Mouse (Mus musculus): ENCODE results near the gene Nim1k. TPM values are rescaled to one million over a fixed set of nuclear protein-coding genes. Genes with fewer than 3 reads are reported as not detected.

The Nim1k gene
- polyA plus RNA-seq, 1 experiment from 2014 or later, result 1.3 TPM

DNA sequence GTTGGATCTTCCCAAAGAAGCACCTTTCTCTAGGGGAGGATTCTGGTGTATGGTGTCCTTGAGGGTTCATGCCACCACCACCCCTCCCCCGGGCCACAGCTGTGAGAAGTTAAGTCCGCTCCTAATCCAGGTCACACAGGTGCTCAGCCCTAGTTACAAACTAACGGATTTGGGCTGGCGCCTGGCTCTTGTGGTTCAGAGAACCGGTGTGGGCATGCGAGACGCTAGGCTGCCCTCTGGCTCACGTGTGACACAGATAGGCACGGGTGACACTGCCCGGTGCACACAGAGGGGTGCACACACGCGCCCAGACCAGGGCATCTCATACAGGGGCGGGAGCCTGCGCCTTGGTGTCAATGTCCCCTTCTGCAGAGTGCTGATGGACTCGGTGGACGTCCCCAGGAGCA lies 538 bp downstream of the Nim1k start:
- under 1% methylated on average over 16 of the region's 16 CpGs for WGBS
- Histone ChIP-seq H3K36me3 (peaks cover 6% of the 10 kb centered on the region; the same call in 1 of the 2 replicates), H3K4me1 (peaks cover 7% of the 10 kb centered on the region), H3K27me3 (no peaks in the 10 kb centered on the region), H3K4me2 (replicated peaks) (peak overlapping the region; percentile 97), H3K27ac (no peak overlapping the region), H3K9me3 (no peaks in the 10 kb centered on the region), H3K4me3 (peak overlapping the region; percentile 56), H3K9ac (peak overlapping the region; percentile 63)
- peak; percentile 49; the same call in 1 of the 2 replicates for ATAC-seq (ENCODE audit: insufficient number of reproducible peaks, insufficient read depth, low FRiP score, low TSS enrichment)

- H3K4me2 ChIP-seq (replicated peaks), result peak overlapping the region; percentile 97
- H3K36me3 ChIP-seq, result peaks cover 3% of the 10 kb centered on the region; the same call in 1 of the 2 replicates
- 0 out of 2 replicates have a peak overlapping the region, but pooled peaks have one; percentile 56 for H3K4me3 ChIP-seq
- no peaks in the 10 kb centered on the region for H3K27me3 ChIP-seq
- no peak for ATAC-seq (ENCODE audit: insufficient number of reproducible peaks, insufficient read depth, low FRiP score, low TSS enrichment)
- WGBS, result 34% methylated on average over 3 of the region's 3 CpGs
- no peak overlapping the region for H3K9ac ChIP-seq
- no peaks in the 10 kb centered on the region for H3K9me3 ChIP-seq
- H3K4me1 ChIP-seq, result peaks cover 7% of the 10 kb centered on the region
- no peak overlapping the region for H3K27ac ChIP-seq
These were observed 1.1 kb downstream of the Nim1k start for GRCm38 (mm10) chr13:119754635-119755020.

DNA sequence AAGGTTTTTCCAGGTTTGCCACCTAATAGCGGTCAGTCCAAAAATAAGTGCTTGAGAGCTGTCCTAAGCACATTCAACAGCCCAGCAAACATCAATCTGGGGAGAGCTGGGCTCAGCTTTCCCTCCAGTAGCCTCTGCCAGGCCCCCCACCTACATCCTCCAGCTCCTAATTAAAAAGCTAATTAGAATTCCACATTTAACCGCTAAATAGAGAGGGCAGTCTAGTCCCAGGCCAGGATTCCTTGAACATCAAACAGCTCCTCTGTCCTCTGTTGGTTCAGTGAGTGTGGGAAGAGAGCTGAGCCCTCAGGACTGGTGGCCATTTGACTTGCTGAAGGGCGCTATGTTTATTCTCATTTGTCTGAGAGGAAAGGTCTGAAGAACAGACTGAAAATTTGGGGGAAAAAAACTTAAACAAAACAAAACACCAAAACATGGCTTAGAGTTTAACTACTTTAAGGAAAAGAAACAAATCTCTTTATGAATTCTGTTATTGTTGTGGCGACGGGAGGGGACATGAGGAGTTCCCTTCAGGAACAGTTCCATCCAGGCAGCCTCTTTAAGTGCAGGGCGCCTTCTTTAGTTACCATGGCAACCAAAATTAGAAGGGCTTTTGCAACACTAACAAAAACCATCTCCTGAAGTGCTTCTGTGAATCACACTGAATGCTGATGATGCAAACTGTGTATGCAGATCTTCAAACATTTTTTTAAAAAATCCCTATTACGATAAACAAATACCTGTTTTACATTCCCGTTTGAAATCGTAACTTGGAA lies 1.6 kb downstream of the Nim1k start:
- Histone ChIP-seq H3K27ac (no peak overlapping the region), H3K36me3 (no peaks in the 10 kb centered on the region), H3K4me1 (peaks cover 7% of the 10 kb centered on the region), H3K4me3 (no peak overlapping the region), H3K9ac (no peak overlapping the region), H3K27me3 (no peaks in the 10 kb centered on the region), H3K9me3 (no peaks in the 10 kb centered on the region), H3K4me2 (replicated peaks) (no peak overlapping the region)
- 48% methylated on average over 9 of the region's 9 CpGs for WGBS
- ATAC-seq (ENCODE audit: insufficient number of reproducible peaks, insufficient read depth, low FRiP score, low TSS enrichment), result no peak

DNA sequence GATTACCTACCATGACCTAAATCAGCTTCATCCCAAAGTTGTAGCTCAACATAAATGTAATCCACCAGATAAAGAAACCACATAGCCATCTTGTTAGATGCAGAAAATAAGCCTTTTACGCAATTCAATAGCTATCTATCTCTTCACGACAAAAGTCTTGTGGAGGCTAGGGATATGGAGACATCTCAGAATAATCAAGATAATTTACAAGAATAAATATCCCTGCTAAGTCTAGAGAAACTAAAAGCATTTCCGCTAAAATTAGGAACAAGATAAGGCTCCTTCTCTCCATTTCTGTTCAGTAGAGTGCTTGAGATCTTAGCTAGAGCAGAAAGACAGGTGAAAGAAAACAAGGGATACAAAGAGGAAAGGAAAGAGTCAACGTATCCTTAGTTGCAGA lies 8.8 kb downstream of the Nim1k start:
- WGBS, result 87% methylated on average over 4 of the region's 4 CpGs
- H3K27me3 ChIP-seq, result no peaks in the 10 kb centered on the region
- no peaks in the 10 kb centered on the region for H3K9me3 ChIP-seq
- no peak for ATAC-seq (ENCODE audit: insufficient number of reproducible peaks, insufficient read depth, low FRiP score, low TSS enrichment)
- no peak overlapping the region for H3K9ac ChIP-seq
- no peaks in the 10 kb centered on the region for H3K36me3 ChIP-seq
- no peak overlapping the region for H3K4me3 ChIP-seq
- peaks cover 2% of the 10 kb centered on the region; the same call in 1 of the 2 replicates for H3K4me1 ChIP-seq
- H3K27ac ChIP-seq, result no peak overlapping the region
- H3K4me2 ChIP-seq (replicated peaks), result no peak overlapping the region

DNA sequence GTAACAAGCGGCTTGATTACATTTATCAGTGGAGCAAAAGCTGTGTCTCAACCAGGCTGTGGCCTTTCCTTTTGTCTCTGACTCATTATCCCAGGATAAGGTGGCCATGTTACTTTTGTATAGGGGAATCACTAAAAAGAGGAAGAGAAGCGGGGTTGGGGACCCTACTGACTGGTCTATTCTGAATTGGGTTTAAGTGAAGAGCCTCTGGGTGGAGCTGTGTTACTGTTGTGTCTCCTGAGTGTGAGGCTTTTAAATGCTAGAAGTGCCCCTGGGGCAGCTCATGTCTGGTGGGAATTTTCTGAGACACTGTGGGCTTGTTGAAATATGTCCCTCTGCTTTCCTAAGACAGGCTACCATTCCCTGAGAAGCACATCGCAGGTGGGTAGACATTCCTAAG lies 12.2 kb downstream of the Nim1k start:
- H3K4me3 ChIP-seq, result no peak overlapping the region
- no peak overlapping the region for H3K9ac ChIP-seq
- ATAC-seq (ENCODE audit: insufficient number of reproducible peaks, insufficient read depth, low FRiP score, low TSS enrichment), result no peak
- peaks cover 9% of the 10 kb centered on the region; the same call in 1 of the 2 replicates for H3K4me1 ChIP-seq
- H3K36me3 ChIP-seq, result no peaks in the 10 kb centered on the region
- no peak overlapping the region for H3K27ac ChIP-seq
- no peaks in the 10 kb centered on the region for H3K9me3 ChIP-seq
- WGBS, result 68% methylated on average over 3 of the region's 3 CpGs
- H3K27me3 ChIP-seq, result no peaks in the 10 kb centered on the region
- H3K4me2 ChIP-seq (replicated peaks), result no peak overlapping the region

- Histone ChIP-seq H3K27ac (no peak overlapping the region), H3K9ac (no peak overlapping the region), H3K4me1 (peaks cover 9% of the 10 kb centered on the region; the same call in 1 of the 2 replicates), H3K4me3 (no peak overlapping the region), H3K27me3 (no peaks in the 10 kb centered on the region), H3K9me3 (no peaks in the 10 kb centered on the region), H3K36me3 (no peaks in the 10 kb centered on the region), H3K4me2 (replicated peaks) (no peak overlapping the region)
- no peak for ATAC-seq (ENCODE audit: insufficient number of reproducible peaks, insufficient read depth, low FRiP score, low TSS enrichment)
- 84% methylated on average over 6 of the region's 6 CpGs for WGBS
These were observed 12.8 kb downstream of the Nim1k start for GRCm38 (mm10) chr13:119742711-119743415.

DNA sequence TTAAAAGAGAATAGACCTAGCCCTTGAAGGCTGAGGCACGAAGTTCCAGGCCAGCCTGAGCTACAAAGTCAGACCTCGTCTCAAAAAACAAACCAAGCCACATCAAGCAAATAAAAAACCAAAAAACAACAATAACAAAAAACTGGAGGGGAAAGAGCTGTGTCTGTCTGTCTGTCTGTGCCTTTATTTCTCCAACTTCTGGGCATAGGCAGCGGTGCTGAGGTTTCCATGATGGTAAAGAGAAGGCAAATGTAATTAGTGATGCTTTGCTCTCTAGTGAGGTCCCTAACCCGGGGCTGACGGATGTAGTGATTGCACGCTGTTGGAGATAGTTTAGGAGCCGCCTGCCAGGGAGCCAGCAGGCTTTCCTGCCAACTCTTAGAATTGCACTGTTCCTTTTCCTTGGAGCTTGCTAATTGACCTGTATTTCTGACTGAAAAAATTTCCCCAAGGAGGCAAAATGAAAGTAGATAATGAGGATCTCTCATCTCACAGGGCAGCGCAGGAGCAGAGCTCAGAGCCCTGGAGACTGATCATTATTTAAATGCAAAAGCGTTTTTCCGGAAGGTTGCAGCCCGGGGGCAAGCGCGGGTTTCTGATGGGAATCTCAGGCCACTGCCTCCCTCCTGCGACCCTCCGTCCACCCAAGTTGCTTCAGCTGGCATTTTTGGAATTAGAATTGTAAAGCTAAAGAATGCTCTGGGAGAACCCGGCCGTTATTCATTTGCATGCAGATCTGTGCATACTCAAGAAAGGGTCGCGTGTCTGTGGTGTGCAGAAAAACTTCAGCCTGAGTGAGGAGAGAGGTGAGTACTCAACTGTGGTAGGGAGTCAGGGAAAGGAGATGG lies 14.1 kb downstream of the Nim1k start:
- ATAC-seq (ENCODE audit: insufficient number of reproducible peaks, insufficient read depth, low FRiP score, low TSS enrichment), result no peak
- H3K27me3 ChIP-seq, result no peaks in the 10 kb centered on the region
- peak overlapping the region; percentile 24; the same call in 1 of the 2 replicates for H3K9ac ChIP-seq
- no peak overlapping the region for H3K27ac ChIP-seq
- H3K4me2 ChIP-seq (replicated peaks), result peak overlapping the region; percentile 46
- 2% methylated on average over 19 of the region's 19 CpGs for WGBS
- no peaks in the 10 kb centered on the region for H3K36me3 ChIP-seq
- peaks cover 9% of the 10 kb centered on the region; the same call in 1 of the 2 replicates for H3K4me1 ChIP-seq
- peak overlapping the region; percentile 24 for H3K4me3 ChIP-seq
- no peaks in the 10 kb centered on the region for H3K9me3 ChIP-seq

DNA sequence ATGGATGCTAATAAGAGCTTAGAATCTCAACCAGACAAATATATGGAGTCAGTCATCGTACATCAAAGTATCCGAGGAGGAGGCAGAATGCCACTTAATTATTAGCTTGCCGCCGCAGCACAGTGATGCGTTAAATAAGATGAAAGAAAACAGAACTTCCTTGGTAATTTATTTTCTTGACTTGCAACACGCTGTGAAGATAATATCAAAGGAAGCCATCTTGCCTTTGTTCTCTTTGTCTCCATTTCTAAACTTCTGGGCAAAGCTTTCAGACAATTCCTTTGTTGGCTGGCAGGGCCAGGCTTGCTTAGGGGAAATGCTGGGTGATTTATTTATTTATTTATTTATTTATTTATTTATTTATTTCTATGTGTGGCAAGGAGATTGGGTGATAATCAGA lies 24.2 kb downstream of the Nim1k start:
- H3K27ac ChIP-seq, result no peak overlapping the region
- H3K27me3 ChIP-seq, result no peaks in the 10 kb centered on the region
- WGBS, result 73% methylated on average over 6 of the region's 6 CpGs
- no peaks in the 10 kb centered on the region for H3K4me1 ChIP-seq
- H3K4me3 ChIP-seq, result no peak overlapping the region
- no peak overlapping the region for H3K9ac ChIP-seq
- ATAC-seq (ENCODE audit: insufficient number of reproducible peaks, insufficient read depth, low FRiP score, low TSS enrichment), result no peak
- H3K36me3 ChIP-seq, result no peaks in the 10 kb centered on the region
- H3K9me3 ChIP-seq, result no peaks in the 10 kb centered on the region
- no peak overlapping the region for H3K4me2 ChIP-seq (replicated peaks)

DNA sequence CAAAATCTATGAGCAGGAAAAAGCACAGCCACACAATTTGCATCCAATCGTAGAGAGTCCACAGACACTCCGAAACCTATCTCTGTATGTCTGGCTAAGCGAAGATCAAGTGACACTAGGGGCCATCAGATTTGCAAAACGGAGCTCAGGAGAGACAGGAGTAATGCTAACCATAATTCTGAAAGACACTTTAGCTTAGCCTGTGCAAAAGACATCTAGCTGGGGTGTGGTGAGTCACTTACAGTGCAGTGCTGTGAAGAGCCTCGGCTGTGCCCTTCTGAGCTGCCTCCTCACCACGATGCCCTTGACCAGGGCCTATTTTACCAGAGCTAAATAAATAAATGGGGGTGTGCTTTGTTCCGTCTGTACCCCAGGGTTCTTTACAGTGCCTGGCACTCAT lies 26.3 kb downstream of the Nim1k start:
- ATAC-seq (ENCODE audit: insufficient number of reproducible peaks, insufficient read depth, low FRiP score, low TSS enrichment), result no peak
- no peaks in the 10 kb centered on the region for H3K36me3 ChIP-seq
- H3K4me3 ChIP-seq, result no peak overlapping the region
- H3K27me3 ChIP-seq, result no peaks in the 10 kb centered on the region
- no peaks in the 10 kb centered on the region for H3K4me1 ChIP-seq
- 83% methylated on average over 7 of the region's 7 CpGs for WGBS
- no peaks in the 10 kb centered on the region for H3K9me3 ChIP-seq
- no peak overlapping the region for H3K4me2 ChIP-seq (replicated peaks)
- H3K27ac ChIP-seq, result no peak overlapping the region
- H3K9ac ChIP-seq, result no peak overlapping the region

GRCm38 (mm10) chr13:119727608-119728387 lies 27.9 kb downstream of the Nim1k start:
- no peak overlapping the region for H3K4me2 ChIP-seq (replicated peaks)
- no peaks in the 10 kb centered on the region for H3K4me1 ChIP-seq
- H3K9me3 ChIP-seq, result no peaks in the 10 kb centered on the region
- H3K27me3 ChIP-seq, result no peaks in the 10 kb centered on the region
- H3K9ac ChIP-seq, result no peak overlapping the region
- 70% methylated on average over 26 of the region's 26 CpGs for WGBS
- no peak for ATAC-seq (ENCODE audit: insufficient number of reproducible peaks, insufficient read depth, low FRiP score, low TSS enrichment)
- H3K4me3 ChIP-seq, result no peak overlapping the region
- H3K27ac ChIP-seq, result no peak overlapping the region
- H3K36me3 ChIP-seq, result no peaks in the 10 kb centered on the region

GRCm38 (mm10) chr13:119724541-119724940 lies 31.1 kb downstream of the Nim1k start:
- no peak overlapping the region for H3K27ac ChIP-seq
- WGBS, result 84% methylated on average over 7 of the region's 7 CpGs
- H3K4me2 ChIP-seq (replicated peaks), result no peak overlapping the region
- no peaks in the 10 kb centered on the region for H3K9me3 ChIP-seq
- H3K27me3 ChIP-seq, result no peaks in the 10 kb centered on the region
- no peak overlapping the region for H3K9ac ChIP-seq
- H3K4me3 ChIP-seq, result no peak overlapping the region
- H3K4me1 ChIP-seq, result no peaks in the 10 kb centered on the region
- H3K36me3 ChIP-seq, result no peaks in the 10 kb centered on the region
- ATAC-seq (ENCODE audit: insufficient number of reproducible peaks, insufficient read depth, low FRiP score, low TSS enrichment), result no peak

Data from embryonic facial prominence, embryonic 12.5 days (tissue).